ENCODE assay signal across 19 mouse cellular contexts in the genomic region with DNA sequence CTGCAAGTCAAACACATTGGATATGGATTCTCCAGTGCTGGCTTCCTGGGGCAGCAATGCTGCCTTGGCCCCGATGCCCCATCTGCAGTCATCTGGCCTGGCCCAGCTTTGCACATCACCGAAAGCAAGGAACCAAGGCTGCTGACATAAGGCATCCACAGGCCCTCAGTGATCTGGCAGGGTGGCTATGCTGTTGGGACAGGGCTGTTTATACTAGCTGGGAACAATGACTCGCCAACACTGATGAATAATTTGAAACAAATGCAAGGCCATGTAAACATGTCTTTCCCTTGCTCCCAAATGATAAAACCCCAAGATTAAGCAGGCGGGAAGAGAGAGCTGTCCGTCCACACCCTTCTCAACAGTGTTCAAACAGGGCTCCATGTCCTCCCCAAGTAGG. TPM values are rescaled to one million over a fixed set of nuclear protein-coding genes. Genes with fewer than 3 reads are reported as not detected.
A peak's percentile ranks its signal among the peaks of the same experiment; 100 is the strongest.
DNase-seq lines count a peak whose midpoint lies in the region; ATAC-seq and TF ChIP-seq lines count a peak whose summit lies in the region.
"Had no signal": no experiment of that assay in that cellular context is flagged by ENCODE, and none has a peak within 500 bp of the region (broad histone marks: within the 10 kb centered on the region; RNA-seq: fewer than 3 reads in every experiment).

No protein-coding gene starts in this region.

- peak; percentile 74 for ATAC-seq in lung, postnatal 0 days
- ATAC-seq in stomach, embryonic 16.5 days (ENCODE audit: insufficient read depth, low FRiP score): no peak
- no peak for ATAC-seq in neural tube, embryonic 15.5 days (ENCODE audit: low FRiP score)

- no peak overlapping the region for H3K4me2 ChIP-seq in lung, postnatal 0 days (replicated peaks; ENCODE audit: low read depth, low read length)
- no peak overlapping the region for H3K4me2 ChIP-seq in stomach, embryonic 16.5 days (ENCODE audit: low read depth, low read length)
- no peak overlapping the region for H3K4me2 ChIP-seq in neural tube, embryonic 15.5 days
- H3K4me2 ChIP-seq: liver, embryonic 11.5 days had no signal

- 39% methylated on average over 5 of the region's 5 CpGs for WGBS in lung, postnatal 0 days
- 58% methylated on average over 5 of the region's 5 CpGs for WGBS in stomach, embryonic 16.5 days
- 90% methylated on average over 5 of the region's 5 CpGs for WGBS in neural tube, embryonic 15.5 days

- peak; percentile 75 for DNase-seq in ovary, adult 18-20 months (ENCODE audit: low spot score)
- DNase-seq in ovary, postnatal 14 days (ENCODE audit: low spot score): no peak
- peak; percentile 71 to 74 for DNase-seq in adrenal gland, postnatal 36 days
- peak; percentile 70 for DNase-seq in lung, postnatal 0 days (ENCODE audit: low spot score)
- DNase-seq in spleen, postnatal 10 days (ENCODE audit: low spot score in 2 of 2): no peak
- DNase-seq in thymus, adult 18-20 months: no peak
- DNase-seq: B cell, adult 2 months; cerebellum, postnatal 36 days; gastrocnemius, adult 2 months; heart, adult 11 months; heart, postnatal 4 days; kidney, adult 8-10 months; kidney, postnatal 4 days; midbrain, embryonic 14.5 days; right cerebral cortex, postnatal 14 days had no signal

- no peak overlapping the region for H3K4me3 ChIP-seq in lung, postnatal 0 days (ENCODE audit: low read depth, low read length)
- no peak overlapping the region for H3K4me3 ChIP-seq in stomach, embryonic 16.5 days (replicated peaks; ENCODE audit: low read length)
- no peak overlapping the region for H3K4me3 ChIP-seq in neural tube, embryonic 15.5 days (replicated peaks)
- H3K4me3 ChIP-seq: embryonic facial prominence, embryonic 12.5 days; gastrocnemius, adult 2 months had no signal

- peak; percentile 62; the same call in 1 of the 2 replicates for TF ChIP-seq EP300 in lung, postnatal 0 days (IDR thresholded peaks at IDR 0.05)

- no peak overlapping the region for H3K9ac ChIP-seq in lung, postnatal 0 days (replicated peaks; ENCODE audit: low read depth)
- no peak overlapping the region for H3K9ac ChIP-seq in stomach, embryonic 16.5 days (ENCODE audit: low read length)
- H3K9ac ChIP-seq in neural tube, embryonic 15.5 days (replicated peaks): no peak overlapping the region
- H3K9ac ChIP-seq: embryonic facial prominence, embryonic 12.5 days had no signal

- peaks cover 3% of the 10 kb centered on the region; the same call in 1 of the 2 replicates for H3K4me1 ChIP-seq in lung, postnatal 0 days (ENCODE audit: insufficient read depth, low read depth, low read length)
- peaks cover 34% of the 10 kb centered on the region for H3K4me1 ChIP-seq in stomach, embryonic 16.5 days (ENCODE audit: control insufficient read depth, insufficient read depth, low read length)
- H3K4me1 ChIP-seq in neural tube, embryonic 15.5 days: peaks cover 18% of the 10 kb centered on the region

- H3K9me3 ChIP-seq in lung, postnatal 0 days (ENCODE audit: low read length): no peaks in the 10 kb centered on the region
- no peaks in the 10 kb centered on the region for H3K9me3 ChIP-seq in stomach, embryonic 16.5 days (replicated peaks; ENCODE audit: control insufficient read depth, low read length)
- no peaks in the 10 kb centered on the region for H3K9me3 ChIP-seq in neural tube, embryonic 15.5 days (replicated peaks)
- H3K9me3 ChIP-seq: embryonic facial prominence, embryonic 12.5 days had no signal

- no peaks in the 10 kb centered on the region for H3K36me3 ChIP-seq in lung, postnatal 0 days (ENCODE audit: insufficient read depth, low read length)
- no peaks in the 10 kb centered on the region for H3K36me3 ChIP-seq in stomach, embryonic 16.5 days (ENCODE audit: control insufficient read depth, insufficient read depth, low read length)
- no peaks in the 10 kb centered on the region for H3K36me3 ChIP-seq in neural tube, embryonic 15.5 days
- H3K36me3 ChIP-seq: embryonic facial prominence, embryonic 12.5 days had no signal

- TF ChIP-seq CTCF in lung, postnatal 0 days (IDR thresholded peaks at IDR 0.05): no peak

- H3K27ac ChIP-seq in lung, postnatal 0 days (ENCODE audit: low read length): peak overlapping the region; percentile 71
- peak overlapping the region; percentile 48 for H3K27ac ChIP-seq in stomach, embryonic 16.5 days (ENCODE audit: low read length)
- H3K27ac ChIP-seq in neural tube, embryonic 15.5 days (replicated peaks): no peak overlapping the region
- H3K27ac ChIP-seq: gastrocnemius, adult 2 months had no signal

- H3K27me3 ChIP-seq in lung, postnatal 0 days (replicated peaks; ENCODE audit: insufficient read depth, low read length): no peaks in the 10 kb centered on the region
- H3K27me3 ChIP-seq in stomach, embryonic 16.5 days (ENCODE audit: control insufficient read depth, insufficient read depth, low read length): 0 out of 2 replicates have a peak, but pooled peaks cover 3% of the 10 kb centered on the region
- peaks cover 16% of the 10 kb centered on the region; the same call in 1 of the 2 replicates for H3K27me3 ChIP-seq in neural tube, embryonic 15.5 days (replicated peaks)

RNA-seq across cellular contexts. Expression of a gene that starts 45.1 kb away (rescaled TPM):
- 1 to 10 TPM; 4.4 to 4.6 TPM for total RNA-seq in adrenal gland, postnatal 36 days (2021)
- 1.6 and 1.9 TPM in 2 replicates for polyA plus RNA-seq in lung, postnatal 0 days (2015; fragmentation: Nextera tagmentation; extraction: Ambion mirVana)
- polyA plus RNA-seq in stomach, embryonic 16.5 days (2015; fragmentation: Nextera tagmentation; extraction: Ambion mirVana): 12.9 and 14.3 TPM in 2 replicates
- 9.1 and 10.4 TPM in 2 replicates for polyA plus RNA-seq in neural tube, embryonic 15.5 days (2015; fragmentation: Nextera tagmentation; extraction: Ambion mirVana)

Comparison
In these comparisons a context has a peak if more than half of its experiments do, and no peak if none do; other contexts are left out.
1. DNase-seq: peak in ovary, adult 18-20 months (single experiment), adrenal gland, postnatal 36 days (2 of 2) and lung, postnatal 0 days (single experiment); none in ovary, postnatal 14 days (single experiment), spleen, postnatal 10 days (0 of 2) and thymus, adult 18-20 months (0 of 2).